ENCODE assay signal across 10 mouse cellular contexts in genomic region chr1:60627786-60628453, GRCm38 (mm10).
DNase-seq lines count a peak whose midpoint lies in the region; ATAC-seq lines count a peak whose summit lies in the region.
"Had no signal": no experiment of that assay in that cellular context is flagged by ENCODE, and none has a peak within 500 bp of the region (broad histone marks: within the 10 kb centered on the region; RNA-seq: fewer than 3 reads in every experiment).

No protein-coding gene starts in this region.

- H3K4me3 ChIP-seq in lung, embryonic 15.5 days, result no peak overlapping the region
- H3K4me3 ChIP-seq: embryonic facial prominence, embryonic 15.5 days had no signal

- no peaks in the 10 kb centered on the region for H3K9me3 ChIP-seq in lung, embryonic 15.5 days
- H3K9me3 ChIP-seq: embryonic facial prominence, embryonic 15.5 days had no signal

- peaks cover 8% of the 10 kb centered on the region; the same call in 1 of the 2 replicates for H3K4me1 ChIP-seq in lung, embryonic 15.5 days

- 26% methylated on average over 9 of the region's 9 CpGs for WGBS in lung, embryonic 15.5 days

- ATAC-seq in lung, embryonic 15.5 days (ENCODE audit: borderline replicate concordance, extremely low read depth, low FRiP score, low TSS enrichment), result peak; percentile 81; the same call in 1 of the 2 replicates
- ATAC-seq in common myeloid progenitor, adult 5-6 weeks (replicated peaks; ENCODE audit: low read depth, poor library complexity, severe bottlenecking), result peak; percentile 75

- peak; percentile 45 to 59 for DNase-seq in heart, adult 18-20 months
- no peak for DNase-seq in heart, postnatal 25 days (ENCODE audit: low spot score)
- DNase-seq in lung, adult 18-20 months, result no peak
- peak; percentile 41 for DNase-seq in mesoderm, embryonic 11.5 days (ENCODE audit: low read depth, low spot score)
- no peak for DNase-seq in left cerebral cortex, postnatal 36 days (ENCODE audit: low spot score in 2 of 2)
- DNase-seq in frontal cortex, postnatal 25 days (ENCODE audit: low spot score in 2 of 2), result no peak
- DNase-seq: right cerebral cortex, postnatal 4 days had no signal

- H3K4me2 ChIP-seq in lung, embryonic 15.5 days, result no peak overlapping the region
- H3K4me2 ChIP-seq: embryonic facial prominence, embryonic 15.5 days had no signal

- no peaks in the 10 kb centered on the region for H3K36me3 ChIP-seq in lung, embryonic 15.5 days
- H3K36me3 ChIP-seq: embryonic facial prominence, embryonic 15.5 days had no signal

- intact Hi-C loops in heart, postnatal 25 days (cut with DNase I), result no loop called here
- intact Hi-C loops in left cerebral cortex, postnatal 36 days (cut with DNase I), result no loop called here

- peak overlapping the region; percentile 32; the same call in 1 of the 2 replicates for H3K27ac ChIP-seq in lung, embryonic 15.5 days
- H3K27ac ChIP-seq: embryonic facial prominence, embryonic 15.5 days had no signal

- H3K9ac ChIP-seq in lung, embryonic 15.5 days, result no peak overlapping the region
- H3K9ac ChIP-seq: embryonic facial prominence, embryonic 15.5 days had no signal

- H3K27me3 ChIP-seq in lung, embryonic 15.5 days, result no peaks in the 10 kb centered on the region
- H3K27me3 ChIP-seq: embryonic facial prominence, embryonic 15.5 days had no signal

Comparison
In these comparisons a context has a peak if more than half of its experiments do, and no peak if none do; other contexts are left out.
1. DNase-seq: peak in heart, adult 18-20 months (2 of 2) and mesoderm, embryonic 11.5 days (single experiment); none in heart, postnatal 25 days (single experiment), lung, adult 18-20 months (0 of 2), left cerebral cortex, postnatal 36 days (0 of 2) and frontal cortex, postnatal 25 days (0 of 2).